Mouse (Mus musculus): Measurements from ENCODE around the gene Eml6.

DNA sequence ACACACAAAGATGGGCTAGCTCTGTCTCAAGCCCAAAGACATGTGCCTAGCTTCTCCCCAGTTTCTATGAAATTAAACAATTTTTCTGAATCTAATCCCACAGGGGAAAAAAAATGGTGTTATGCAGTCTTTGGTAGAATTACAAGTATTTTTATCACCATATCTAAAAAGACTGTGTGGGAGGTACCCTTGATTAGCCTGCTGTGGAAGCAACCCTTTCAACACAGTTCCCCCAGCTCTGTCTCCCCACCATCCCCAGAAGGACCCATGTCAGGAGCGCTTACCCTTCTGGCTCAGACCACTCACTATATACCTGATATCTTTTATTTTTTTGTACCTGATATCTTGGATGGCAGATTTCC, 276.4 kb downstream of the Eml6 start:
- TF ChIP-seq CTCF (IDR thresholded peaks at IDR 0.05; ENCODE audit: insufficient read depth, low read depth, low read length) (no peak), POLR2A (IDR thresholded peaks at IDR 0.05; ENCODE audit: insufficient read depth, low read depth, low read length) (no peak)
